Mouse (Mus musculus) heart, embryonic 15.5 days (tissue): ENCODE results near the gene Rere. TPM values are rescaled to one million over a fixed set of nuclear protein-coding genes. Genes with fewer than 3 reads are reported as not detected.
A peak's percentile ranks its signal among the peaks of the same experiment; 100 is the strongest.

Experiments
- ATAC-seq: fragments of 200-750 bp; cut with Nextera tagmentation; replicated peaks from 2 replicates; pipeline ENCODE4 v1.8.0; 2017; ENCODE audit warnings: low read depth, moderate TSS enrichment; ENCODE audit not compliant: insufficient number of reproducible peaks, insufficient read depth, low FRiP score
- H3K27ac ChIP-seq: fragments of 300-500 bp; sonication (generic); 2 replicates; pipeline ENCODE4 v1.5.1; 2015; ENCODE audit warnings: mild to moderate bottlenecking, inconsistent platforms
- H3K27me3 ChIP-seq: fragments of 300-500 bp; sonication (generic); 2 replicates; pipeline ENCODE4 v1.6.1; 2015; ENCODE audit warnings: inconsistent platforms
- H3K36me3 ChIP-seq: fragments of 300-500 bp; sonication (generic); 2 replicates; pipeline ENCODE4 v1.6.1; 2015; ENCODE audit warnings: mild to moderate bottlenecking, inconsistent platforms
- H3K4me1 ChIP-seq: fragments of 300-500 bp; sonication (generic); replicated peaks from 2 replicates; pipeline ENCODE4 v1.6.1; 2015; ENCODE audit warnings: inconsistent platforms
- H3K4me2 ChIP-seq: fragments of 300-500 bp; sonication (generic); 2 replicates; pipeline ENCODE4 v1.6.1; 2015; ENCODE audit warnings: inconsistent platforms, mild to moderate bottlenecking, moderate library complexity
- H3K4me3 ChIP-seq: fragments of 300-500 bp; sonication (generic); 2 replicates; pipeline ENCODE4 v1.5.1; 2015; ENCODE audit warnings: mild to moderate bottlenecking, inconsistent platforms
- H3K9ac ChIP-seq: fragments of 300-500 bp; sonication (generic); 2 replicates; pipeline ENCODE4 v1.6.1; 2015; ENCODE audit warnings: mild to moderate bottlenecking, inconsistent platforms
- H3K9me3 ChIP-seq: fragments of 300-500 bp; sonication (generic); replicated peaks from 2 replicates; pipeline ENCODE4 v1.6.1; 2016; ENCODE audit warnings: inconsistent platforms
- WGBS: fragments of 180-500 bp; shearing (Covaris S2); methylation state at CpG from one replicate; pipeline ENCODE4 v1.1.7; 2015; ENCODE audit warnings: mixed read lengths; 5-methylcytosine and 5-hydroxymethylcytosine counted together
- polyA plus RNA-seq: library from polyadenylated mRNA; unstranded; fragments of >200 nt; fragmentation: Nextera tagmentation; extraction: Ambion mirVana; gene quantifications from 2 replicates; pipeline ENCODE4 v1.2.1, GENCODE M21; 2015

The Rere gene
- polyA plus RNA-seq, 1 experiment from 2014 or later, result 17.6 TPM

DNA sequence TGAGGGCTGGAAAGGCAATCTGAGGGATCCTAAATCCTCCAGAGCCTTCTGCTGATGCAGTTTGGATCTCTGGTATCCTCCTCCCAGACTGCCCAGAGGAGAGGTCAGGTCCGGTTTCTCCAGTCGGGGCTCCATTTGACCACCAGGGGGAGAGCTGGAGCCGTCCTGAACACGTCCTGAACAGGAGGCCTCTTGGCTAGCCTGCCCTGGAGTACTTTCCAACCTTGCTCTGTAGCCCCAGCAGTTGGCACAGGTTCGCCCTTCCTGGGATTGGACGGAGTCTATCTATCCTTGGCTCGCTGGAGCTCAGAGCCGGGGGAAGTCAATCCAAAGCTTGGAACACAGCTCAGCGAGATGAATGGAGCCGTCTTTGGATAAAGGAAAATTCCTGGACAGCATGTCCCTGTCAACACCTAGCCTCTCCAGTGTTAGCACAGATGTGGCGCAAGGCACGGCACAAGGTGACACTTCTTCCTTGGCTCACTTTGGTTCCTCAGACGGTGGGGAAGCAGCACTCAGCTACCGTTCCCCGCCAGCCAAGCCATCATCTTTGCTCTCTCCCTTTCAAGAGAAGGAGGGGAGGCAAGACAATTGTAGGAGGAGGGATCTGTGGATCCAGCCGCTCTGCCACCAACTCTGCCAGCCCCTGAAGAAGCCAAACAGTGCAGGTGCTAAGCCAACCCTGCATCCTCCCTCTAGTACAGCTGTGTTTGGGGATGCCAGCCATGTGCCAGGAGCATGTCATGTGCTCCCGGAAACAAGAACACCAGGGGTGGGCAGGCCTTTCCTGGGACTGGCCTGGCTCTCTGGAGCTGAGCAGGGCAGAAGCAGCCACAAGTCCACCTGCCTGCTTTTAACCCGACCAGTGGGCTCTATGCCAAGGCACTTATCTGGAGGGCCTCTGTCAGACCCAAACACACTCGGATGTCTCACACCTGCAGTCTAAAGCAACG is 23.9 kb upstream of the Rere start:
- Histone ChIP-seq H3K4me2 (peak overlapping the region; percentile 30), H3K4me1 (peaks cover 24% of the 10 kb centered on the region), H3K36me3 (peaks cover 5% of the 10 kb centered on the region), H3K9ac (peak overlapping the region; percentile 4), H3K9me3 (no peaks in the 10 kb centered on the region), H3K4me3 (0 out of 2 replicates have a peak overlapping the region, but pooled peaks have one; percentile 2), H3K27me3 (no peaks in the 10 kb centered on the region), H3K27ac (peak overlapping the region; percentile 83)
- WGBS, result 20% methylated on average over 20 of the region's 20 CpGs
- peak; percentile 82 for ATAC-seq

DNA sequence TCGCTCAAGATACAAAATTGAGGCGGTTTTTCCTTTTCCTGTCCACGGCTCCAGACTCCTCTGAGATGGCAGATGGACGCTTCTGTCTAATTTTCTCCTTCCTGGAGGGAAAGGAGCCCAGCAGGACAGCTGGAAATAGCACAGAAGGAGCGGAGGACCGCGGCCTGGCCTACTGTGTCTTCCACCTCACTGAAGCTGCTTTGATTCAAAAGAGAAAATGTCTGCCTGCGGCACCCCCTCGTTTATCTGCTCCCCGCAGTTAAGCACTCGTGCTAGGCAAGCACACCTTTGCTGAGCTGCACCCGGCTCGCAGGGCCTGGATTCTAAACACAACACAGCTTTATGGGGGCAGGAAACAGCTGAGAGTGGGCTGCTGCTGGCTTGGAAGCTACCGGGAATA is 23.1 kb upstream of the Rere start:
- Histone ChIP-seq H3K4me3 (no peak overlapping the region), H3K4me2 (peak overlapping the region; percentile 30), H3K27ac (peak overlapping the region; percentile 83), H3K27me3 (no peaks in the 10 kb centered on the region), H3K9ac (peak overlapping the region; percentile 4), H3K4me1 (peaks cover 24% of the 10 kb centered on the region), H3K36me3 (no peaks in the 10 kb centered on the region), H3K9me3 (no peaks in the 10 kb centered on the region)
- ATAC-seq, result no peak
- 61% methylated on average over 14 of the region's 14 CpGs for WGBS

DNA sequence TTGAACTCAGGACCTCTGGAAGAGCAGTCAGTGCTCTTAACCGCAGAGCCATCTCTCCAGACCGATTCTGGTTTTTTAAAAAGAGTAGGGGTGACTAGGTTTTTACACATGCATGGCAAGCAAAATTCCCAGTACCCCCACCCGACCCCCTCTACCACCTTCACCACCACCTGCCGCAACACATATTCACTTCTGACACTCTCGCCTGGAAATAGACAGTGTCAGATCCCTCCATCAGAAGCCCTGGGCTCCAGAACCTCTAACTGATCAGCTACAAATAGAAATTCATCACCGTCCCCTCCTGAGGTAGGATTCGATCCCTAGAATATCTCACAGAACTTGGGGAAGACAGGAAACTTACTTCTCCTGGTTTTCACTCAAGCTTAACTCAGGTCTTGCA is 21.9 kb upstream of the Rere start:
- H3K36me3 ChIP-seq, result no peaks in the 10 kb centered on the region
- WGBS, result 88% methylated on average over 7 of the region's 7 CpGs
- ATAC-seq, result no peak

DNA sequence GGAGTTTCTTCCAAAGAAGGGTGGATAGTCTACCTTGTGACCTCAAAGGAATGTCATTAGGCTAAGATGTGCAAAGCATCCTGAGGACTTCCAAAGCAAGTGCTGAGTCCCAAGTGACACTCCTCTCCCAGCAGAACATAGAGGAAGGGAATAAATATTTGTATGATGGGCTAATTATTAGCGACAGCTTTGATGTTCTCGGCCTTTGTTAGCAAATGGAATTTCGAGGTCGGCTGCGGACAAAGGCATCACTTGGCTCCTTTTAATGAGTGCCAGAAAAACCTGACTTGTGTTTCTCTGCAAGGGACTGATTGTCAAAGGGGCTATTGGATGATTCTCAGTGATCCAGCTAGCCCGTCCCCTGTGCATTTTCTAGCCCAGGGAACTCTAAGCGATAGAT is 21.3 kb upstream of the Rere start:
- Histone ChIP-seq H3K36me3 (no peaks in the 10 kb centered on the region), H3K9me3 (no peaks in the 10 kb centered on the region), H3K27ac (no peak overlapping the region), H3K9ac (no peak overlapping the region), H3K4me1 (peaks cover 26% of the 10 kb centered on the region), H3K4me3 (no peak overlapping the region), H3K4me2 (no peak overlapping the region), H3K27me3 (no peaks in the 10 kb centered on the region)
- no peak for ATAC-seq
- WGBS, result 71% methylated on average over 7 of the region's 7 CpGs

More for the DNA sequence above, 21.9 kb upstream of the Rere start:
- H3K4me2 ChIP-seq, result no peak overlapping the region
- H3K27me3 ChIP-seq, result no peaks in the 10 kb centered on the region
- no peak overlapping the region for H3K4me3 ChIP-seq
- H3K9me3 ChIP-seq, result no peaks in the 10 kb centered on the region
- no peak overlapping the region for H3K27ac ChIP-seq
- H3K4me1 ChIP-seq, result peaks cover 24% of the 10 kb centered on the region
- H3K9ac ChIP-seq, result no peak overlapping the region

DNA sequence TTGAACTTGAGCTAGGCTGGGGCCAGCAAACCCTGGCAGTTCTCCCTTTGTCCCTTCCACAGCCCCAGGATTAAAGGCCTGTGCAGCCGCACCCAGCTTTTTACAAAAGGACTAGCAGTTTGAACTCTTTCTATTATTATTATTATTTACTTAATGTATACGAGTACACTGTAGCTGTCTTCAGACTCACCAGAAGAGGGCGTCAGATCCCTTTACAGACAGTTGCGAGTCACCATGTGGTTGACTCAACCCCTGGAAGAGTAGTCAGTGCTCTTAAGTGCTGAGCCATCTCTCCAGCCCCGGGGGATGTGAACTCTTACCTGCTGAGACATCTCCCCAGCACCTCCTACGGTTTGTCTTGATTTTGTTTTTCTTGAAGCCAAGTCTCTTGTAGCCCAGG is 20.7 kb upstream of the Rere start:
- Histone ChIP-seq H3K4me3 (no peak overlapping the region), H3K4me2 (no peak overlapping the region), H3K9me3 (no peaks in the 10 kb centered on the region), H3K36me3 (no peaks in the 10 kb centered on the region), H3K9ac (no peak overlapping the region), H3K27ac (no peak overlapping the region), H3K27me3 (no peaks in the 10 kb centered on the region), H3K4me1 (peaks cover 27% of the 10 kb centered on the region)
- WGBS, result 38% methylated on average over 6 of the region's 6 CpGs
- ATAC-seq, result no peak

DNA sequence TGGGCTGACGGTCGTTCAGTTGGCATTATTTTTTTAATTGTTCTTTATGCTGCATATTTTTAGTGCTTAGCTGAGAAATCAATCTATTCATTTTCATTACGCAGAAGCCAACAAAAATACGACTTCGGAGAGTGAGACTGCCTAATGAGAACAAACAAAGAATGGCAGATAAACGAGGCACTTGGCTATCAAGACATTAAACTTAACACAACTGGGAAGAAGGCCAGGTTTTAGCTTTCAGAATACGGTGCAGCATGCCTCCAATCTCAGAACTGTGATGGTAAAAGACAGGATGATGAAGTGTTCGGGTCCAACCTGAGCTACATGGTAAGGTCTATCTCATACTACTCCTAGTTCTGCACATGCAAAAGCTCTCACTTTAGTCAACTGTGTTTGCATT is 19.1 kb upstream of the Rere start:
- 60% methylated on average over 8 of the region's 8 CpGs for WGBS
- ATAC-seq, result no peak

DNA sequence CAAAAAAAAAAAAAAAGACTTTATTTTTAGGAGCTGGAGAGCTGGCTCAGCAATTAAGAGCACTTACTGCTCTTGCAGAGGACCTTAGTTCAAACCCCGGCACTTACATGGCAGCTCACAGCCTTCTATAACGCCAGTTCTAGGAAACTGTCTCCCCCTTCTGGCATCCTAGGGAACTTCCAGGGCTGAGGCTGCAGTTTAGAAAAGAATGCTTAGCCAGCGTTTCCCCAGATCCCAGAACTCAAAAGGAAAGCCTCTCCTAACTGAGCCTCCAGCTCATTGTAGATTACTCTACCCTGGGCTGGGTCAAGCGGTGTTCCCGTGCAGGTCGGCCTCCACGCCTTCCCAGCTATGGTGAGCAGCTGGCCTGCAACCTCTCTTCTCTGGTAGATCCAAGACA is 16.5 kb upstream of the Rere start:
- H3K27me3 ChIP-seq, result no peaks in the 10 kb centered on the region
- H3K9ac ChIP-seq, result no peak overlapping the region
- no peaks in the 10 kb centered on the region for H3K9me3 ChIP-seq
- no peak overlapping the region for H3K4me2 ChIP-seq
- no peak for ATAC-seq
- H3K36me3 ChIP-seq, result no peaks in the 10 kb centered on the region
- H3K4me3 ChIP-seq, result no peak overlapping the region
- H3K4me1 ChIP-seq, result peaks cover 20% of the 10 kb centered on the region
- 55% methylated on average over 7 of the region's 7 CpGs for WGBS
- H3K27ac ChIP-seq, result no peak overlapping the region

More for the DNA sequence above, 19.1 kb upstream of the Rere start:
- H3K27me3 ChIP-seq, result no peaks in the 10 kb centered on the region
- no peak overlapping the region for H3K4me3 ChIP-seq
- H3K36me3 ChIP-seq, result no peaks in the 10 kb centered on the region
- H3K9me3 ChIP-seq, result no peaks in the 10 kb centered on the region
- no peak overlapping the region for H3K9ac ChIP-seq
- H3K27ac ChIP-seq, result no peak overlapping the region
- H3K4me2 ChIP-seq, result no peak overlapping the region
- peaks cover 23% of the 10 kb centered on the region for H3K4me1 ChIP-seq

DNA sequence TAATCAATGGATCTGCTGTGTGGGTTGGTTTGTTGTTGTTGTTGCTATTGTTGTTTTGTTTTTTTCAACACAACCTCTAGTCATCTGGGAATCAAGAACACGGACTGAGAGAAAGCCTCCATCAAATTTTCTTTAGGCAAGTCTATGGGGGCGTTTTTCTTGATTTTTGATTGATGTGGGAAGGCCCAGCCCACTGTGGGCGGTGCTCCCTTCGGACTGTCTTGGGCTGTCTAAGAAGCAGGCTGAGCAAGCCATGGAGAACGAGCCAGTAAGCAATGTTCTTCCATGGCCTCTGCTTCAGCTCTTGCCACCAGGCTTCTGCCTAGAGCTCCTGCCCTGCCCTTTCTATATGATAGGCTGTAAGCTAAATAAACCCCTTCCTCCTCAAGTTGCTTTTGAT is 16.0 kb upstream of the Rere start:
- Histone ChIP-seq H3K27ac (no peak overlapping the region), H3K4me2 (no peak overlapping the region), H3K9ac (no peak overlapping the region), H3K27me3 (no peaks in the 10 kb centered on the region), H3K4me3 (no peak overlapping the region), H3K4me1 (peaks cover 22% of the 10 kb centered on the region), H3K36me3 (no peaks in the 10 kb centered on the region), H3K9me3 (no peaks in the 10 kb centered on the region)
- no peak for ATAC-seq
- WGBS, result 70% methylated on average over 5 of the region's 5 CpGs

DNA sequence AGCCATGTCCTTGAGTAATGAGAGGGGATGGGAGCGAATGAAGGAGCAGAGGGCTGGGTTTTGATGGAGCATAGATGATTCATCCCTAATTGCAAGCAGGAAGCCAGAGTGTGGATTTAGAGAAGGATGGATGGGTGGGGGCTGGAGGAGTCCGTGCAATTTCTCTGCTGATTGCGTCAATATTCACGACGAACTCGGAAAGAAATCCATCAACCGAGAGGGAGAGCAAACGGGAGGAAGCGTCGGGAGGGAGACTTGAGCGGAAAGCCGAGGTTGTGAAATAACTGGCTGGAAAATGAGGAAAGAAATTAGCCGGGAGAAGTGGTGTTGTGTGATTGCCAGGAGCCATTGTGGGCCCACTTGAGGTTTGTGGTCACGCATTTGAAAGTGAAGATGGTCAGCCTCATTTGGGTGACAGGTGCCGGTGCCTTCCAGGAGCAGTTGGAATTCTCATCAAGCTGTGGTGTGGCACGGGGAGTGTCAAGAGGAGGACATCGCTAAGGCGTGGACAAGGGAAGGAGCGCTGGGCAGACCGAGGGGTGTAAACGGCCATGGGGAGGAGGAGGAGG is 14.7 kb upstream of the Rere start:
- ATAC-seq, result no peak
- no peak overlapping the region for H3K4me3 ChIP-seq
- no peaks in the 10 kb centered on the region for H3K9me3 ChIP-seq
- peaks cover 20% of the 10 kb centered on the region for H3K4me1 ChIP-seq
- WGBS, result 68% methylated on average over 21 of the region's 21 CpGs
- no peaks in the 10 kb centered on the region for H3K36me3 ChIP-seq
- no peak overlapping the region for H3K9ac ChIP-seq
- no peak overlapping the region for H3K4me2 ChIP-seq
- no peaks in the 10 kb centered on the region for H3K27me3 ChIP-seq
- H3K27ac ChIP-seq, result no peak overlapping the region

DNA sequence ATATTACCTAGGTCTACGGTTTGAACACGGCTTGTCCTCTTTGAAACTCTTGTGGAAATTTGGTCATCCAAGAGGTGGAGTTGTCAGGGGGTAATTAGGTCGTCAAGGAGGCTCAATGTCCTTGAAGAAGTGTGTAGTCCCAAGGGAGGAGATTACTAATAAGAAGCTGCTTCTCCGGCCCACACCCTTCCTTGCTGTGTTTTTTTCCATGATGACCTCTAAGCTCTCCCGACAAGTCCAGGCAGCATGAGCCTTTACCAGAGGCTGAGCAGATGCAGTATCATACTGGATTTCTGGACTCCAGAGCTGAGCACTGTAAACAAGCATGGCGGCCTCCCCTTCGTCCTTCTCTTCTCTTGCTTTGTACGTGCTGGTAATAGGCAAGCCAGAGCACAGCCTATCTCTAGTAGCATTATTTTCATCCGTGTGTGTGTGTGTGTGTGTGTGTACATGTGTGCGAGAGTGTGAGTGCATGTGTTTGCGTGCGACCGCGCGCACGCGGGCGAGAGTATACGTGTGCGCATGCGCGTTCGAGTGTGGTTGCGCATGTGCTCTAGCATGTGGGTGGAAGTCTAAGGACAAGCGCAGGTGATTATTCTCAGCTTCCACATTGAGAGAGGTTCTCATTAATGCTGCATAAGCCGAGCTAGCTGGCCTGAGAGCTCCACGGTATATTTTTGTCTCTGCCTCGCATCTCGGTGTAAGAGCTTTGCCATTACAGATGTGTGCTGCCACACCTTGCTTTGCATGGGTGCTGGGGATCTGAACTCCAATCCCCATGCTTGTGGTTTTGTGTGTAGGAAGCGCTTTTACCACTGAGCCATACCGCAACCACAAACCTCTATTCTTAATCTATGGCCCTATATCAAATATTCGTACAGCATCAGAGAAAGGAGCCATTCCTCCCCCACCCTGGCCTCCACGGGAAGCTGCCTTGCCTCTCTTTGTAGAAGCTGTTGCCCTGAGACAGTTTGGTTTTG is 12.5 kb upstream of the Rere start:
- 76% methylated on average over 33 of the region's 33 CpGs for WGBS
- H3K4me2 ChIP-seq, result 0 out of 2 replicates have a peak overlapping the region, but pooled peaks have one; percentile 8
- H3K36me3 ChIP-seq, result no peaks in the 10 kb centered on the region
- no peaks in the 10 kb centered on the region for H3K27me3 ChIP-seq
- peak overlapping the region; percentile 67 for H3K27ac ChIP-seq
- no peaks in the 10 kb centered on the region for H3K9me3 ChIP-seq
- no peak overlapping the region for H3K4me3 ChIP-seq
- ATAC-seq, result no peak
- peaks cover 36% of the 10 kb centered on the region for H3K4me1 ChIP-seq
- no peak overlapping the region for H3K9ac ChIP-seq

DNA sequence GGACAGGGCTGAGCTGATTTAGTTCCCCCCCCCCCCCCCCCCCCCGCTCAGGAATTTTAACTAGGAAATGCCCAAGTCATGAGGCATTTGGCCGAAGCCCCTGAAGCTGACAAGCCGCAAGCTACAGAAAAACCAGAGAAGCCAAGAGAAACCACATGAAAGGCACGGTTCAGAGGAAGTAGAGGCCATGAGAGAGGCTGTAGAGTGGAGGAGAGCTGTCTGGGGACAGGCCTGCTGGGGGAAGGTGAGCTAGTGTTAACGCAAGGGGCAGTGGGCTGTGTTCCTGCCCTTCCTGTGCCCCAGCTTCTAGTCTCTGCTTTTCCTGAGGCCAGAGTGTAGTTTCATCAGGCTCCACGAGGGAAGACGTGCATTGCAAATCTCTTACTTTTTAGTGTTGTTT is 11.8 kb upstream of the Rere start:
- Histone ChIP-seq H3K27me3 (no peaks in the 10 kb centered on the region), H3K4me1 (peaks cover 36% of the 10 kb centered on the region), H3K4me3 (no peak overlapping the region), H3K9ac (no peak overlapping the region), H3K4me2 (0 out of 2 replicates have a peak overlapping the region, but pooled peaks have one; percentile 8), H3K27ac (peak overlapping the region; percentile 67), H3K9me3 (no peaks in the 10 kb centered on the region), H3K36me3 (no peaks in the 10 kb centered on the region)
- 23% methylated on average over 6 of the region's 7 CpGs for WGBS
- 0 out of 2 replicates have a peak, but pooled peaks have one; percentile 31 for ATAC-seq
